Mouse (Mus musculus): ENCODE measurements around the gene Olfr324. TPM values are rescaled to one million over a fixed set of nuclear protein-coding genes. Genes with fewer than 3 reads are reported as not detected.

The Olfr324 gene
- polyA plus RNA-seq, 1 experiment: not detected

- no peak for TF ChIP-seq GATA1 (IDR thresholded peaks at IDR 0.05; ENCODE audit: low read length)
Measured at GRCm38 (mm10) chr11:58614526-58614925, 19.6 kb downstream of the Olfr324 start.

GRCm38 (mm10) chr11:58615975-58616374 is 21.1 kb downstream of the Olfr324 start, which contains the start of gene 2210407C18Rik:
2210407C18Rik (minus strand) TSS chr11:58616075.
- TF ChIP-seq GATA1 (IDR thresholded peaks at IDR 0.05; ENCODE audit: low read length): no peak

GRCm38 (mm10) chr11:58618369-58618768 is 23.5 kb downstream of the Olfr324 start:
- no peak for TF ChIP-seq GATA1 (IDR thresholded peaks at IDR 0.05; ENCODE audit: low read length)

GRCm38 (mm10) chr11:58618793-58619192 is 23.9 kb downstream of the Olfr324 start:
- TF ChIP-seq GATA1 (IDR thresholded peaks at IDR 0.05; ENCODE audit: low read length): no peak

GRCm38 (mm10) chr11:58626146-58626545 is 31.2 kb downstream of the Olfr324 start:
- TF ChIP-seq GATA1 (IDR thresholded peaks at IDR 0.05; ENCODE audit: low read length): no peak

- TF ChIP-seq GATA1 (IDR thresholded peaks at IDR 0.05; ENCODE audit: low read length): no peak
Measured at GRCm38 (mm10) chr11:58630401-58630800, 35.5 kb downstream of the Olfr324 start, which contains the start of gene Olfr323. Olfr323 (minus strand) TSS chr11:58630501.

- no peak for TF ChIP-seq GATA1 (IDR thresholded peaks at IDR 0.05; ENCODE audit: low read length)
Measured at GRCm38 (mm10) chr11:58634878-58635277, 40.0 kb downstream of the Olfr324 start.

- no peak for TF ChIP-seq GATA1 (IDR thresholded peaks at IDR 0.05; ENCODE audit: low read length)
Measured at GRCm38 (mm10) chr11:58636376-58636977, 41.6 kb downstream of the Olfr324 start.

GRCm38 (mm10) chr11:58638176-58638701 is 43.3 kb downstream of the Olfr324 start:
- TF ChIP-seq GATA1 (IDR thresholded peaks at IDR 0.05; ENCODE audit: low read length): no peak

- no peak for TF ChIP-seq GATA1 (IDR thresholded peaks at IDR 0.05; ENCODE audit: low read length)
Measured at GRCm38 (mm10) chr11:58640272-58640867, 45.5 kb downstream of the Olfr324 start, which contains the start of gene Trim58. Trim58 (plus strand) TSS chr11:58640465.

- TF ChIP-seq GATA1 (IDR thresholded peaks at IDR 0.05; ENCODE audit: low read length): no peak
Measured at GRCm38 (mm10) chr11:58641057-58641456, 46.1 kb downstream of the Olfr324 start.

GRCm38 (mm10) chr11:58641638-58642358 is 46.9 kb downstream of the Olfr324 start:
- TF ChIP-seq GATA1 (IDR thresholded peaks at IDR 0.05; ENCODE audit: low read length): no peak

- peak; percentile 52 for TF ChIP-seq GATA1 (IDR thresholded peaks at IDR 0.05; ENCODE audit: low read length)
Measured at GRCm38 (mm10) chr11:58643350-58643749, 48.4 kb downstream of the Olfr324 start.

Other genes starting within 250 kb of the Olfr324 start
- gene Lypd8, start 216.1 kb upstream of the Olfr324 start, polyA plus RNA-seq (2012): not detected in 2 replicates
- gene 1810065E05Rik, start 174.0 kb upstream of the Olfr324 start, polyA plus RNA-seq (2012): not detected in 2 replicates
- gene Gm12253, start 162.6 kb upstream of the Olfr324 start, polyA plus RNA-seq (2012): not detected in 2 replicates
- gene Lypd9, start 142.2 kb upstream of the Olfr324 start, polyA plus RNA-seq (2012): not detected in 2 replicates
- not detected in 2 replicates for gene Olfr30, start 132.8 kb upstream of the Olfr324 start, polyA plus RNA-seq (2012)
- gene Olfr332, start 102.6 kb upstream of the Olfr324 start, polyA plus RNA-seq (2012): not detected in 2 replicates
- not detected in 2 replicates for gene Olfr331, start 92.5 kb upstream of the Olfr324 start, polyA plus RNA-seq (2012)
- gene Olfr330, start 60.3 kb upstream of the Olfr324 start, polyA plus RNA-seq (2012): not detected in 2 replicates
- not detected in 2 replicates for gene Olfr329-ps, start 48.7 kb upstream of the Olfr324 start, polyA plus RNA-seq (2012)
- gene Olfr328, start 39.5 kb upstream of the Olfr324 start, polyA plus RNA-seq (2012): not detected in 2 replicates
- not detected in 2 replicates for gene Olfr224, start 24.6 kb upstream of the Olfr324 start, polyA plus RNA-seq (2012)
- gene Olfr325, start 17.4 kb upstream of the Olfr324 start, polyA plus RNA-seq (2012): not detected in 2 replicates
- gene 2210407C18Rik, start 21.0 kb downstream of the Olfr324 start, polyA plus RNA-seq (2012): not detected in 2 replicates
- gene Olfr323, start 35.4 kb downstream of the Olfr324 start, polyA plus RNA-seq (2012): not detected in 2 replicates
- not detected in 2 replicates for gene Trim58, start 45.4 kb downstream of the Olfr324 start, polyA plus RNA-seq (2012)
- not detected in 2 replicates for gene Olfr322, start 63.7 kb downstream of the Olfr324 start, polyA plus RNA-seq (2012)
- not detected in 2 replicates for gene Olfr320, start 86.0 kb downstream of the Olfr324 start, polyA plus RNA-seq (2012)
- not detected in 2 replicates for gene Olfr319, start 104.0 kb downstream of the Olfr324 start, polyA plus RNA-seq (2012)
- gene Olfr318, start 128.9 kb downstream of the Olfr324 start, polyA plus RNA-seq (2012): not detected in 2 replicates
- not detected in 2 replicates for gene Olfr317, start 144.1 kb downstream of the Olfr324 start, polyA plus RNA-seq (2012)
- not detected in 2 replicates for gene Olfr316, start 157.6 kb downstream of the Olfr324 start, polyA plus RNA-seq (2012)
- not detected in 2 replicates for gene Olfr315, start 178.1 kb downstream of the Olfr324 start, polyA plus RNA-seq (2012)
- not detected in 2 replicates for gene Olfr314, start 187.8 kb downstream of the Olfr324 start, polyA plus RNA-seq (2012)
- gene Fam183b, start 206.8 kb downstream of the Olfr324 start, polyA plus RNA-seq (2012): not detected in 2 replicates
- gene Olfr313, start 219.9 kb downstream of the Olfr324 start, polyA plus RNA-seq (2012): not detected in 2 replicates
- gene Olfr312, start 234.1 kb downstream of the Olfr324 start, polyA plus RNA-seq (2012): not detected in 2 replicates
- gene Olfr311, start 244.1 kb downstream of the Olfr324 start, polyA plus RNA-seq (2012): not detected in 2 replicates

All from G1E-ER4 (cell line).